Mouse (Mus musculus): Measurements from ENCODE around the gene Iqschfp. TPM values are rescaled to one million over a fixed set of nuclear protein-coding genes. Genes with fewer than 3 reads are reported as not detected.
A peak's percentile ranks its signal among the peaks of the same experiment; 100 is the strongest.

Iqschfp gene
- total RNA-seq, 2 experiments from 2014 or later = not detected

- DNase-seq = peak; percentile 7
These were observed 62.5 kb downstream of the Iqschfp start for GRCm38 (mm10) chr3:67954459-67955065.

- DNase-seq = no peak
These were observed 67.6 kb downstream of the Iqschfp start for GRCm38 (mm10) chr3:67959672-67960071.

GRCm38 (mm10) chr3:67960133-67960532, 68.1 kb downstream of the Iqschfp start:
- no peak for DNase-seq

- DNase-seq = no peak
These were observed 68.7 kb downstream of the Iqschfp start for GRCm38 (mm10) chr3:67960727-67961126.

- DNase-seq = no peak
These were observed 70.1 kb downstream of the Iqschfp start for GRCm38 (mm10) chr3:67961934-67962639.

- no peak for DNase-seq
These were observed 82.4 kb downstream of the Iqschfp start for GRCm38 (mm10) chr3:67974340-67974998.

- DNase-seq = no peak
These were observed 88.0 kb downstream of the Iqschfp start for GRCm38 (mm10) chr3:67980006-67980405.

GRCm38 (mm10) chr3:67983329-67983728, 91.3 kb downstream of the Iqschfp start:
- DNase-seq = no peak

- no peak for DNase-seq
These were observed 110.4 kb downstream of the Iqschfp start for GRCm38 (mm10) chr3:68002415-68002814.

GRCm38 (mm10) chr3:68012342-68012741, 120.3 kb downstream of the Iqschfp start:
- no peak for DNase-seq

GRCm38 (mm10) chr3:68015786-68016185, 123.8 kb downstream of the Iqschfp start:
- DNase-seq = no peak

GRCm38 (mm10) chr3:68019401-68019800, 127.4 kb downstream of the Iqschfp start:
- no peak for DNase-seq

- no peak for DNase-seq
These were observed 144.1 kb downstream of the Iqschfp start for GRCm38 (mm10) chr3:68036097-68036496.

- DNase-seq = no peak
These were observed 150.9 kb downstream of the Iqschfp start for GRCm38 (mm10) chr3:68042951-68043350.

- DNase-seq = no peak
These were observed 153.7 kb downstream of the Iqschfp start for GRCm38 (mm10) chr3:68045475-68046416.

- DNase-seq = no peak
These were observed 161.5 kb downstream of the Iqschfp start for GRCm38 (mm10) chr3:68053538-68053937.

- DNase-seq = no peak
These were observed 163.0 kb downstream of the Iqschfp start for GRCm38 (mm10) chr3:68055071-68055470.

GRCm38 (mm10) chr3:68056373-68057275, 164.6 kb downstream of the Iqschfp start:
- DNase-seq = no peak

GRCm38 (mm10) chr3:68059162-68059800, 167.2 kb downstream of the Iqschfp start:
- DNase-seq = no peak

- DNase-seq = no peak
These were observed 172.7 kb downstream of the Iqschfp start, which contains the start of gene Schip1 for GRCm38 (mm10) chr3:68064731-68065130. Schip1 (plus strand) TSS chr3:68064802.

All from gastrocnemius, postnatal 25 days (tissue).